Mouse (Mus musculus): ENCODE measurements around the gene Prkcsh.

The Prkcsh gene

DNA sequence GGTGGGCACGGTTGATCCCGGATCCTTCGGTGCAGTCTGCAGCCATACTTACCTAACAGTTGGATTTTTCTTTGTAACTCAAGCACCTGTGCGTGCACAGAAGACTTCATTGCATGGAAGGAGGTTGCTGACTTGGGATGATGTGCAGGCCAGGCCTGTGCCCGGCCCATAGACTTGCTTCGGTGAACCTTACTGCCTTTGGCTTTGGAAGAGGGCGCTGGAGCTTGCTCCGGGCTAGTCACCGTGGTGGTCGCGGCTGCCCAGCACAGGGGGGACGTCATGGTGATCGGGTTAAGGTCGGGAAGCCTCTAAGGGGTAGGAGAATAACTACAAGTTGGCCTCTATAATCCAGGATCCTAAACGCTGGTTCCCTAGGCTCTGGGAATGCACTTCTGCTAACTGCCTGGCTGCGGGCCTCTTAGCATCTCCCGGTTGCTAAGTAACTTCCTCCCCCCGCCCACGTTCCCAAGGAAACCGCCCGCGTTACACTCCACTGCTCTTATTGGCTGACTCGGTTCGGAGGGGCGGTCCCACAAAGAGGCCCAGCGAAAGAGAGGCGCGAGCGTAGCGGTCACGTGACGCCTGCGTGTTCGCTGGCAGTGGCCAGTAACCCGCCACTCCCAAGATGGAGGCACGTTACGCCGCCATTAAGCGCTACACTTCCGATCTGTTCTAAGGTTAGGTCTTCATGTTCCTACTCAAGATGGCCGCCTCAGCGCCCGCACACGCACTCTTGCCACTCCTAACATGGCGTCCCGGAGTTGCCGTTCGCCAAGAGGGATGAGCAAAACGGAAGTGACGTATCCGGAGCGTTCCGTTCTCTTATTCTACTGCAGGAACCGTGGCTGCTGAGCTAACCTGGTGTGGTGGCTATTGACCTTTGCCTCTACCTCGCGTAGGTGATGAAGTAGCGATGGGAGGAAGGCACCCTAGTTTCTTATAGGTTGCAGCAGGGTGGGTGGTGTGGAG lies at the start of gene Prkcsh, which contains the start of gene Ccdc151:
Gene Prkcsh (plus strand): TSS at position 613 of the 969 bp plus-strand sequence.
Gene Ccdc151 (minus strand): TSS at position 441 of the 969 bp plus-strand sequence.
- peak; percentile 99 for DNase-seq

DNA sequence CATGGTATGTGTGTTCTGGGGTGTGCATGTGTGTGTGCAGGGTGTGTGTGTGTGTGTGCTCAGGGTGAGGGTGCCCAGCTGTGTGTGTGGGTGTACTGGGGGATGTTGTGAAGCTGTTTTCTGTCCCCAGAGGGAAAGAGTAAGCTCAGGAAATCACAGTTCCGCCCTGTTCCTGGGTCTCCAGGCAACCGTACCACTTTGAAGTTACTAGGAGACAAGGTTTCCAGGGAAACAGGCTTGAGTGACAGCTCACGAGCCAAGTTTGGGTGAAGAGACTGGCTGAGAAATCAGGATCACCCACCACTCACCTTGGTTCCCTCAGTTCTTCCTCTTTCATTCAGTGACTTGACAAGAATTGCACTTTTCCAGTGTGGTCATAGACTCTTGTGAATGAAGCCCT lies 49.0 kb upstream of the Prkcsh start:
- DNase-seq = no peak

DNA sequence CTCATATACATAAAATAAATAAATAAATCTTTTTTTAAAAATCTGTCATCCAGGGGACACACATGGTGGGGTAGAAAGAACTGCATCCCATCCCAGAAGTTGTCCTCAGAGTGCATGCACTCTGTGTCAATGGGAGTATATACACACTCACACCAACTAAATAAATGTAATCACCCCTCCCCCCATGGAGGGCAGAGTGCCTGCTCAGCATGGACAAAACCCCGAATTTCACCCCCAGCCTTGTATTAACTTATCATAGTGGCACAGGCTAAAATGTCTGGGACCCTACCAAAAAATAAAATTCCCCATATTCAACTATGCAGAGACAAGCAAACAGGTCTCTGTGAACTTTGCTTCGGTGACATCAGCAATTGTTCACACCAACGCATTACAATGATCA lies 48.0 kb upstream of the Prkcsh start:
- DNase-seq = no peak

DNA sequence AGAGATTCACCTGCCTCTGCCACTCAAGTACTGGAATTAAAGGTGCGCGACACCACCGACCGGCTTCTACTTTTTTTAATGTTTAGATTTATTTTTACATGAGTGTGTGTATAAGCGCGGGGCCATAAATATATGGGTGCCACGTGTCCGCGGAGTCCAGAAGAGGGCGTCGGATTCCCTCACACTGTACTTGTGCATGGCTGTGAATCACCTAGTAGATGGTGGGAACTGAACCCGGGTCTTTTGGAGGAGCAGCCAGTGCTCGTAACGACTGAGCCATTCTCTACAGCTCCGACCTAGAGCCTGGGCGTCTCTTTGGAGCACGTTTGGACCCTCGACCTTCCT lies 47.4 kb upstream of the Prkcsh start:
- DNase-seq = peak; percentile 74

DNA sequence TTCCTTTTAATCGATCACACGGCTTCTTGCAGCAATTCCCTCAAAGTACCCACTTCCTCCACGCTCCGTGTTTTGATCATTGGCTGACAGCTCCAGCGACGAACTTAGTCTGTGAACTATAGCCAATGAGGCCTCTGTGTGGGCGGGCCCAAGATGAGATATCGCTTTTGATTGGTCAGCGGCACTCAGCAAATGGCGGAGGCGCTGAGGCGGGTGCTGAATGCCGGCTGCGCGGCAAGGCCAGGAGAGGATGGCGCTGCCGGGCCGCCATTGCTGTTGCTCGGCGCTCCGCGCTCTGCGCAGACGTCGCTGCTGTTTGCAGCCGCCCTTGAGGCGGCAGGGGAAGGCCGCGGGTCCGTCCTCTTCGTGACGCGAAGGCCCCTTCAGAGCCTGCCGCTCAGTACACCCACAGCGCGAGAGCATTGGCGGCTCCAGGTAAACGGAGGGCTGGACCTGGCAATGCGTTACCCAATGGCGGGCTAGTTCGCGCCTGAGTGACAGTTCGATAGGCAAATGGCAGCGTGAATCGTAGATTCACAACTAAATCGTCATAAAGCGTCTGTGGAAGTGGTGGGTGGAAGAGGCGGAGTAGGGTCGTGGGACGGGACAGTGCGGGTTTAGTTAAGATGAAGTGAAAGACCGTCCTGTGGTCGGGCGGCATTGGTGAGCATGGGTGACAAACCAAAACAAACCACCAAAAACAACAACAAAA lies 46.9 kb upstream of the Prkcsh start, which contains the start of gene Swsap1:
Gene Swsap1 (plus strand): TSS at position 186 of the 712 bp plus-strand sequence.
- peak; percentile 96 for DNase-seq

DNA sequence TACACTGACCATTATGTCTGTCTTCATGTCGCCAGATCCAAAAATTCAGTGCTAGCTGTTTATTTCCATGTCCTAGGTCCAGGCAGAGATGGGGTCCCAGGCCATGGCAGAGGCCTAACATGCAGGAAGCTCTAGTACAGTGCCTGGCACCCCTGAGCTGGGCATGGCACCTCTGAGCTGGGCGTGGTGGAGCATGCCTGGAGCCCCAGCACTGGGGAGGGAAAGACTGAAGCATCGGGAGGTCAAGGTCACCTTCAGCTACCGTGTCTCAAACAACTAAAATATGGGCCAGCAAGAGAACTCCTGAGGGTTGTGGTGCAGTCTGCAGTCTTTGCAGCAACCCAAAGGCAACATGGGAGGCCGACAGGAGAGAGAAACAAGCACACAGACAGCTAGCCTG lies 44.2 kb upstream of the Prkcsh start:
- DNase-seq = no peak

DNA sequence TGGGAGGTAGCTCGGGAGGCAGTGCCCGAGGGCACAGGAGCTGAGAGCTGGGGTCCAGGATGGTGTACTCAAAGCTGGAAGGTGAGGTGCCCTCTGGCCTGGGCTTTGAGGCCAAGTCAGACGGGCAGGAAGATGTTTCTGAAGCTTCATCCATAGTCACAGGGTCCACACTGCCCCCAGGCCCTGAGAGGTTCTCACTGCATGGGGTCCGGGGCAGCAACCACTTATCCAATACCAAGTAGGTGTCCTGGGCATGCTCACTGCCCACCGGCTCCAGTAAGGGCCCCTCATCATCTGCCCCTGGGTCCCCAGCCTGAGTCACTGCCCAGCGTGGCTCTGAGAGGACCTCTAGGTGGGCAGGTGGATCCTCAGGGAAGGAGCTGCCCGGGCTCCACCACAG lies 43.4 kb upstream of the Prkcsh start:
- DNase-seq = no peak

DNA sequence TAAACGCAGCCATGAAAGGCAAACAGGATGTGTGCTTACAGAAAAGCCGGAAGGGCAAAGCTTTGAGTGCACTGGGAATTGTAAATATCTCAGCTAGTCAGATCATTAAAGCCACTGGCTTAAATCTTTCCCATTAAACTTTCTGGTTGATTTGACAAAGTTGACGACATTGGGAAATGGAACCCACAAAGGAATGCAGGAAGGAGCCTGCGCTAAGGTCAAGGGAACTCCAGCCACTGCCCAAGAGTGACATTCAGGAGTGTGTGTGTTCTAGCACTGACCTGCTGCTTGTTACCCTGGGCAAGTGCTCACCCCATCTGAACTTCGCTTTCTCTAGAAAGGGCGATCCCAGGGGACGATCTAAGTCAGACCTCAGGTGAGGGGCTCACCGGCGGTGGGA lies 42.5 kb upstream of the Prkcsh start:
- no peak for DNase-seq

DNA sequence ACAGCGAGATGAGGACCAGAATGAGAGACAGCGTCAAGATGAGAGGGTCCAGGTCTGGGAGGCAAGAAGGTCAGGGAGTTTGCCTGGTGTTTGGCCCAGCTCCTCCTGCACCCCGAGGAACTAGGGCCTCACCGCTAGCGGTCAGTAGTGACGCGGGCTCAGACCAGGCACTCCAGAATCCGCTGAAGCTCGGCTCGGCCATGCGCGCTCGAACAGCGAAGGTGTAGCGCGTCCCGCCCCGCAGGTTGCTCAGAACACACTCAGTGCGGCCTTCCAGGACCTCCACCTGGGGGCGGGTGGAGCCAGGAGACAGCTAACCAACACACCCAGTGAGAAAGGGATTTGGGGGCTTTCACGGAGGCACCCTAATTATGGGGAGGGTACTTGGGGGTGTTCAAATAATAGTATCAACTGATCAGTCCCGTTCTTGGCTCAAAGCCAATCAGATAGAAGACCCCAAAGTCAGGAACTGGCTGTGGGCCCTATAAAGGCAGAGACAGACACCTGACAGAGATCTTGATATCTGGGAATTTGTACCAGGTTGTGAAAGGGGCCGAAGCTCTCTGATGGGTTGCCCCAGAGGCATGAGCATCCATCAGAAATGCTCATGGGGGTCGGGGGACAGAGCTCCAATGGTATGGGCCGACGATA lies 41.9 kb upstream of the Prkcsh start:
- DNase-seq = peak; percentile 59

DNA sequence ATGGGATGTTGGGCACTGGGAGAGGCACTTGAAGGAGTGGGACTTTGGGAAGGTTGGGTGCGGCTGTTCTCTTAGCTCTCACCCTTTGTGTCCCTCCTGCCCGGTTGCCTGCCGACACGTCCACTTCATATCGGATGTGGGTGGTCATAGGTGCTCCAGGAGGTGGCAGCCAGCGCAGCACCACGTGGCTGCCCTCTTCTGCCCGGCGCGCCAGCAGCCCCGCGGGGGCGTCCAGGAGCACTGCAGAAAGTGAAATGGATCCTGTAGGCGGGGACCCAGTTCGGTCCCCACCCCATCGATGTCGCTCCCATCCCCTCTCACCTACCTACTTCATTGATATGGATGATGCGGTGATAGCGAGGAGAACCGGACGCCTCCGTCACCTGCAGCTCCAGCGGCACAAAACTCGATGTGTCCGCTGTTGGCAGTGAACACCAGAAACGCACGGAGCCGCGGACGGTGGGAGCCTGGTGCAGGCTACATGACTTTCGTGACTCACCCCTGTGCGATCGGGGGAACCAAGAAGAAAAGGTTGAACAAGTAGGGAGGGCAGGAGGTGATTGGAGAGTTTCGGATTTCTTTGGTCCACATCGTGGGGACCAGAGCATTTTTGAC lies 41.1 kb upstream of the Prkcsh start:
- DNase-seq = peak; percentile 72

DNA sequence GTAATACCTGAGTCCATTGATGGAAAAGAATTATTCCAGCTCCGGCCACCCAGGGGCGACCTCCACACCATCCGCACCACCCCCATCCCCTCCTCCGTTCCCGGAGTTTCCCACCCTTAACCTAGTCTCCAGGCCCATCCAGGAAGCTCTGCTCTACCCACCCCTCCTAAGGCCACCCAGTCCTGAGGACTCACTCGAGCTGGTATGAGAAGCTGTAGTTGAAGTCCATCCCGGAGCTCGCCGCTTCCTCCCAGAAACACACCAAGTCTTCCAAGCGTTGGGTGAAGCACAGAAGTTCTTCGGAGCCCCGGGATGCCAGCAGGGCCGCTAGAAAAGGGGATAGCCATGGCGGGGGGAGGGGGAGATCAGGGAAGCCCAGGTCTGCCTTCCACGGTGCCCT lies 40.6 kb upstream of the Prkcsh start:
- no peak for DNase-seq

DNA sequence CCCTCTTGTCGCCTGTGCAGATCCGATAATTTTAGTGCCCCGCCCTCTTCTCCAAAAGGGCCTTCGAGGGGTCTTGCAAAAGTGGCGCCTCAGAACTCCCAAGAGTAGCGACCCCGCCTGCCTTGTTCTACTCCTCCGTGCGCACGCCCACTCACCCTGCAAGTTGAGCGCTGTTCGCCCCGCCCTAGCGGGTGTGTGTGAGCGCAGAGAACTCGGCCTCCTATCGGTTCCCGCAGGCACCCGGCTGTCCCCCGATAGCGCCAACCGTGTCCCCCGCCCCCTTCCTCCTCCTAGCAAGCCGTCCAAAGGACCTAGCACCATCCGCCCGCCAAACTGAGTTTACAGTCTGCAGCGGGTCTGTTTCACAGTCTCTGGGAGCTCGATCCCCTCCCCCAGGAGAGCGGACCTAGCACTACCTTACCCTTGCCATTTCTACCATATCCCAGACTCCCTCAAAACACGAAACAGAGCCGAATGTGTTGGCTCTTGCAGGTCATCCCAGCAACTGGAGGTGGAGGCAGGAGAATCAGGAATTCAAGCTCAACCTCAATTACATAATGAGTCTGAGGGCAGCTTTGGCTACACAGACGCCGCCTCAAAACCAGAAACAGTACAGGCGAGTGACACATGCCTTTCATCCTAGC lies 40.1 kb upstream of the Prkcsh start:
- DNase-seq = peak; percentile 99

DNA sequence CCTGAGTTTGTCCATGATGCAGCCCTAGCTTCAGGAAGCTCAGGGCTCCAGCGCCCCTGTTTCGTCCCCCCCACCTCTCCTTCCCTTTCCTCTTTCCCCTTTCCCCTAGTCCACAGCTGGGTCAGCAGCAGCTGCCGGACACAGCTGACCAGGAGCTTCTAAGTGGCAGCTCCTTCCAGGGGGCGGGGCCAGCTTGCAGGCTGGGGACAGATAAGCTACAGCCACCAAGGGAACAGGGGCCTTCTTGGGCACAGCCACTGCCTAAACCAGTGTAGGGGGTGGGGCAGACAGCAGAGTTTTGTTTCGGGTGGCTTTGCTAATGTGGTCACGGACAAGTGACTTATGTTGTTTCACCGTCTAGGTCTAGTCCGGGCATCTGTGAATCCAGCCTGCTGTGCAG lies 39.2 kb upstream of the Prkcsh start, which contains the start of gene Epor:
Gene Epor (minus strand): TSS at position 90 of the 400 bp plus-strand sequence.
- peak; percentile 96 for DNase-seq

DNA sequence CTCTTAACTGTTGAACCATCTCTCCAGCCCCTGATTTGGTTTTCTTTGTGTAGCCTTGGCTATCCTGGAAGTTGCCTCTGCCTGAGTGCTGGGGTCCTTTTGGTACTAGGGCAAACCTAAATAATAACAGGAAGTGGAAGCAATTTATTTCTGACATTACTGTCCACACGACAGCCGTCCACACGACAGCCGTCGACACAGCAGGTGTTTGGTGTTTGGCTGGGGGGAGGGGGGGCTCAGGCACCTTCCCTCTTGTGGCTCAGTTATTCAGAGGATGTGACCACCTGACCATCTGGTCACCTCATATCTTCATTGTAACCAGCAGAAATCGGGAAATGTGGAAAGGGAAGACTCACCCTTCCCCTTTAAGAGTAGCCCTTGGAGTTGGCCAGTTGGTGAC lies 33.7 kb upstream of the Prkcsh start:
- no peak for DNase-seq

DNA sequence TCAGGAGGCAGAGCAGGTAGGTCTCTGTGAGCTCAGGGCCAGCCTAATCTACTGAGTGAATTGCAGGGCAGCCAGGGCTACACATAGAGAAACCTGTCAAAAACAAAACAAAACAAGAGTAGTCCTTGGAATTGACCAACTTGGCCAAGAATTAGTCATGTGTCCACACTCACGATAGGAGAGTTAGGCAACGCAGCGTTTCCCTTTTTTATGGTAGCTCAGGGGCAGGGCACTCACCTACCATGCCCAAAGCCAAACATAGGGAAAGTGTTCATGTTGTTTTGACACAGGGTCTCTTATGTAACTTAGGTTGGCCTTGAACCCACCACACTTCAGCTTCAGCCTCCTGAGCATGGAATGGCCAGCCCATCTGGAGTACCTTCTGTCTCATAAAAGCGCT lies 33.3 kb upstream of the Prkcsh start:
- no peak for DNase-seq

DNA sequence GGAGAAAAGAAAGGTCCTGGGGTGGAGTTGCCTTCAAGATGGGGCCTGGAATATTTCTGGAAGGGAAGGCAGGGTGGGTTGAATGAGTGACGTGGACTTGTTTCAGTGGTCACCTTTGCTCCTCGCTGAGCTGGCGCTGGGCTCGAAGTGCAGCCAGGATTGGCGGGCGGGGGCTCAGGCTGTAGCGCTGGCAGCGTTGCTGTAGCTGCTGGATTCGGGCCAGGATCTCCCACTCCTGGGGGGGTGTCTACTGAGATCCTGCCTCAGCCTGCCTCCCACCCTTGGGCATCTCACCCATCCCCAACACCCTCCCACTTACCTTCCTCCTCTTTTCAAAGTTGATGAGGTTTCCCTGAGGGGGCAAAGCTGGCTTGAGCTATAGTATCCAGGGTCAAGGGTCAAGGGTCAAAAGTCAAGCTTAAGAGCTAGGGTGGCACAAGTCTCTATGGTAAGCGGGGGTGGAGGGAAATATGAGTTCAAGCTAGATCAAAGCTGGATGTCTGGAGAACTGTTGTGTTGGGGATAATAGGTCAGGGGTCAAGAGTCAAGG lies 25.9 kb upstream of the Prkcsh start:
- no peak for DNase-seq

DNA sequence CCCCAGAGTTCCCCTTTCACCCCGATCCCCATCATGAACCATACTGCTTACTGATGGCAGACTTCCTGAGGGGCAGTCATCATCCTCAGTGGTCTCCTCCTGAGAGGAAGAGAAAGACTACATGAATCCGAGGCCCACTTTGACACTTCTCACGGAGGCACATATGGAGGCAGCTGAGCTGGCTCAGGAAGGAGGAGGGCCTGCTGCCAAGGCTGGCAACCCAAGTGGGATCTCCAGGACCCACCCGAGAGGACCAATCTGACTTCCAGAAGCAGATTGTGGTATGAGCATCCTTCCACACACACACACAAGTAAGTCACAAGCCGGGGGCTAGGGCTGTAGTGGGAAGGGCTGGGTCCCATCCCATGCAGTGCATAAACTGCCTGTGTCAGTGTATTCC lies 25.3 kb upstream of the Prkcsh start:
- no peak for DNase-seq

DNA sequence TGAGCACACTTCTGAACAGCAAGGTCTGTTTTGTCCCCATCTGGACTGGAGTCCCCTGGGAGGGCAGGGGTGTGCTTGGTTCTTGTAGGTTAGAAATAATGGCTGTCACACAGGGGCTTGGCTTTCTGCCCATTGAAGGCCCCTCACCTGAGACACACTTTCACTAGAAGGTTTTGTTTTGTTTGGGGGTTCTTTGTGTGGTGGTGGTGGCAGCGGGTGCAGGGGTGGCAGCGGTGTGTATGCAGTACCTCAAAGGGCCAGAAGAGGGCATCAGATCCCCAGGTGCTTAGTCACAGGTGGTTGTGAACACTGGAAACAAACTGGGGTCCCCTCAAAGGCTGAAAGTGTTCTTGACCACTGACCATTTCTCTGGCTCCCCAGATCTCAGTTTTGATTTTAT lies 24.6 kb upstream of the Prkcsh start:
- DNase-seq = peak; percentile 72

DNA sequence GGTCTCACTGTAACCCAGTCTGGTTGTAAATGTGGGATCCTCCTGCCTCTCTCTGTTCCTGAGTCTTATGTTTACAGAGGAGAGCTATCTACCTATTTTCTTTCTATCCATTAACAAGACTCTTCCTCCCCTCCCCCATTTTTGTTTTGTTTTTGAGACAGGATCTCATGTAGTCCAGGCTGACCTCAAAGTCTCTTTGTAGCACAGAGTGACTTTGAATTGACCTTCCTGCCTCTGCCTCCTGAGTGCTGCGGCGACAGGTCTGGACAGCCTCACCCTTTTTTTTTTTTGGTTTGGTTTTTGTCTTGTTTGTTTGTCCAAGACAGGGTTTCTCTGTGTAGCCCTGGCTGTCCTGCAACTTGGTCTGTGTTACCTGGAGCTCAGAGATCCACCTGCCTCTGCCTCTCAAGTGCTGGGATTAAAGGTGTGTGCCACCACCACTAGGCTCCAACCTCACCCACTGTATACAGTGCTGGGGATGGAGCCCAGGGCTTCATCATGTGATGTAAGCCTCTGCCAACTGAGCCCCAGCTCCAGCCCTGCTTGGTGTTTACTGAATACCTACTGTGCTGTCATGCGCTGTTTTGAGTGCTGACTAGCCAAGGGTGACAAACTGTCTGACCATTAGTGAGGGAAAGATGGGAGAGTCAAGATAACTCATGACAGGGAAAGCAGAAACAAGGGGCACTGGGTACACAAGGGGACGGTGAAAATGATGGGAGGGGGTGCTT lies 24.0 kb upstream of the Prkcsh start:
- no peak for DNase-seq

DNA sequence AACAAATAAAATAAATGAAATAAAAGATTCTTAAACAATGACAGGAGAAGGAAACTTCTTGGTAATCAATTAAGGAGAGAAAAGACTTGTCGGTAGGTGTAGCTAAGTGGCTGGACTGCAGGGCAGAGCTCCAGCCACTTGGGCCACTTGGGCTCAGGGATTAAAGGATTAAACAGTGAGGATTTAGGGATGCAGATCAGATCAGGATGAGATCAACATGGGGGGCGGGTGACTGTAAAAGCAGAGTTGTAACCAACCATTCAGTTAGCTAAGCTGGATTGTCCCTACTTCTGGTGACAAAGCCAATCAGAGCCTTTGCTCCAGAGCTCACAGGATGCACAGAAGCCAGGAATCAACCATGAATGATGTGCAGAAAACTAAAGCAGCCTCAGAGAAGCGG lies 18.7 kb upstream of the Prkcsh start:
- no peak for DNase-seq

DNA sequence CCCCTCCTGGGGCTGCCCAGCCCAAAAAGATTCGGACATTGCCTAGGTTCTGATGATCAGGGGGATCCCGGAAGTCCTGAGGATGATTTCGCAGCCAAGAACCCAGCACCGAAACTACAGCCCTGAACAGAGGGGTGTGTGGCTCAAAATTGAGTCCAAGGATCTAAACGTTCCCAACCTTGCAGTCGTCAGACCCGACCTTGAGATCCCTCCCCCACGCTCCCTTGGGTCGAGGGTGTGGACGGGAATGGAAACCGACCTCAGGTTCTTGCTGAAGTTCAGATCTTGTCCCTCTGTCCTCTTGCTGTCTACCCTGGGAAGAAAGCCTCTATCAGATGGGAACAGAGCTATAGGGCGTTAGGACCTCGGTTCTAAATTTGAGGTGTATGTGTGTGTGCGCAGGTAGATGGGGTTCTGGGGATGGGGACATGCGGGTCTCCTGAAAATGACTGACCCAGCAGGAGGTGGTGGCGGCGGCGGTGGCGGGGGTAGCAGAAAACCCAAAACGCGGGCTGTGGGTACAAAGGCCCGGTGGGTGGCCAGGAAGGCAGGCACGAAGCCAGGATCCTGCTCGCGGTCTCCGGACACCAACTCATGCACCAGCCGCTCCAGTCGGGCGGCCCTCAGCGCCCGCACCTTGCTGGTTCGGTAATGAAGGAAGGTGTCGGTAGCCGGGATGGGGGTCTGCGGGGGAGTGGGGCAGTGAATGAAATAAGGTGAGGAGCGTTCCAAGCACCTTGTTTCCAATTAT lies 14.8 kb upstream of the Prkcsh start:
- DNase-seq = no peak

All from liver (tissue).